Mouse (Mus musculus): ENCODE data around the gene Tmem191c. TPM values are rescaled to one million over a fixed set of nuclear protein-coding genes. Genes with fewer than 3 reads are reported as not detected.

Gene Tmem191c
- polyA plus RNA-seq, 1 experiment from 2014 or later: 18.2 TPM

DNA sequence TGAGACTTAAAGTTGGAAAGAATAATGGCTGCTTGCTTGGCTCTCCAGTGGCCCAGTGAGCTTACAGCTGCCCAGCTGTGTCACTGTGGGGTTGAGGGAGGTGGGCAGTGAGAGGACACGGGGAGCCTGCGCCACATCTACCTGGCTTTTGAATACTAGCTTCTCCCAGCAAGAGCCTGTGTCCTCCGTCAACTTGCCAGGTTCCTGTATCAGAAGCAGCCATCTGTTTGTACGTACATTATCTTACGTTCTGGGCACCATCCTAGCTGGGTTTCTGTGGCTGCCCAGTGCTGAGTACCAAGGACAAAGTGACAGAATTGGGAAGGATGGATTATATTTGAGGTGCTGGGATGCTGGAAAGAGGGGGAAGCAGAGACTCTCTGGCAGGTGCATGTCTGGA, 6.0 kb upstream of the Tmem191c start:
- Histone ChIP-seq H3K4me3 (replicated peaks) (no peak overlapping the region), H3K27me3 (replicated peaks) (no peaks in the 10 kb centered on the region), H3K27ac (no peak overlapping the region), H3K9ac (no peak overlapping the region), H3K4me1 (no peaks in the 10 kb centered on the region), H3K4me2 (no peak overlapping the region), H3K36me3 (no peaks in the 10 kb centered on the region), H3K9me3 (no peaks in the 10 kb centered on the region)
- ATAC-seq (ENCODE audit: insufficient read depth, low FRiP score, low read depth): no peak
- 86% methylated on average over 5 of the region's 5 CpGs for WGBS

DNA sequence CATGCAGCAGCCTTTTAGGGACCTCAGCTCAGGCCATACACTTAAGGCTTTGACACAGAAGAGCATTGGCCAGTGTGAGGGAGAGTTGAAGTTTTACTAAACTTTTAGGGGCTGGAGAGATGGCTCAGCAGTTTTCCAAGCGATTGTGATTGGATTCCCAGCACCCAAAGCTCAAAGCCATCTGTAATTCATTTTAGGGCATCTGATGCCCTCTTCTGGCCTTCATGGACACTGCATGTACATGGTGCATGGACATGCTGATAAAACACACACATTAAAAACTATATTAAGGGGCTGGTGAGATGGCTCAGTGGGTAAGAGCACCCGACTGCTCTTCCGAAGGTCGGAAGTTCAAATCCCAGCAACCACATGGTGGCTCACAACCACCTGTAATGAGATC, 4.8 kb upstream of the Tmem191c start:
- H3K27ac ChIP-seq: no peak overlapping the region
- no peak for ATAC-seq (ENCODE audit: insufficient read depth, low FRiP score, low read depth)
- 64% methylated on average over 4 of the region's 4 CpGs for WGBS
- no peaks in the 10 kb centered on the region for H3K36me3 ChIP-seq
- H3K27me3 ChIP-seq (replicated peaks): no peaks in the 10 kb centered on the region
- no peak overlapping the region for H3K4me2 ChIP-seq
- no peaks in the 10 kb centered on the region for H3K9me3 ChIP-seq
- no peak overlapping the region for H3K4me3 ChIP-seq (replicated peaks)
- H3K9ac ChIP-seq: no peak overlapping the region
- H3K4me1 ChIP-seq: no peaks in the 10 kb centered on the region

DNA sequence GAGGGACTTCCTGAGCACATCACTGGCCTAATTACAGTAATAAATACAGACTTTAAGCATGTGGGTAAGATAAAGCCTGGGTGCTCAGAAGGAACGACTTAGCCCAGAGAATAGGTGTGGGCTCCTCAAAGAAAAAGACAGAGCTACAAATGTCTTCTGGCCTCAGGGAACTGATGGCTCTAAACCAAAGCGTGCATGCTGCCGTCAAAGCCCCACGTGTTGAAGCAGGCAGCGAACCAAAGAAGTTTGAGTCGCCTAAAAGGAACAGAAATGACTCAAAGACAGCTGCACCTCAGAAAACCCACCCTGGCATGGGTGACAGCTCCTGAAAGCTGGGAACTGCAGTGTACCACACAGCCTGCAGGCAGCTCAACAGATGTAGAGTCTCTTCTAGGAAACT, 4.0 kb upstream of the Tmem191c start:
- no peak for ATAC-seq (ENCODE audit: insufficient read depth, low FRiP score, low read depth)
- Histone ChIP-seq H3K4me2 (no peak overlapping the region), H3K36me3 (no peaks in the 10 kb centered on the region), H3K9ac (no peak overlapping the region), H3K4me3 (replicated peaks) (no peak overlapping the region), H3K4me1 (peaks cover 5% of the 10 kb centered on the region), H3K9me3 (no peaks in the 10 kb centered on the region), H3K27ac (no peak overlapping the region), H3K27me3 (replicated peaks) (peaks cover 3% of the 10 kb centered on the region; the same call in 1 of the 2 replicates)
- 74% methylated on average over 6 of the region's 6 CpGs for WGBS

DNA sequence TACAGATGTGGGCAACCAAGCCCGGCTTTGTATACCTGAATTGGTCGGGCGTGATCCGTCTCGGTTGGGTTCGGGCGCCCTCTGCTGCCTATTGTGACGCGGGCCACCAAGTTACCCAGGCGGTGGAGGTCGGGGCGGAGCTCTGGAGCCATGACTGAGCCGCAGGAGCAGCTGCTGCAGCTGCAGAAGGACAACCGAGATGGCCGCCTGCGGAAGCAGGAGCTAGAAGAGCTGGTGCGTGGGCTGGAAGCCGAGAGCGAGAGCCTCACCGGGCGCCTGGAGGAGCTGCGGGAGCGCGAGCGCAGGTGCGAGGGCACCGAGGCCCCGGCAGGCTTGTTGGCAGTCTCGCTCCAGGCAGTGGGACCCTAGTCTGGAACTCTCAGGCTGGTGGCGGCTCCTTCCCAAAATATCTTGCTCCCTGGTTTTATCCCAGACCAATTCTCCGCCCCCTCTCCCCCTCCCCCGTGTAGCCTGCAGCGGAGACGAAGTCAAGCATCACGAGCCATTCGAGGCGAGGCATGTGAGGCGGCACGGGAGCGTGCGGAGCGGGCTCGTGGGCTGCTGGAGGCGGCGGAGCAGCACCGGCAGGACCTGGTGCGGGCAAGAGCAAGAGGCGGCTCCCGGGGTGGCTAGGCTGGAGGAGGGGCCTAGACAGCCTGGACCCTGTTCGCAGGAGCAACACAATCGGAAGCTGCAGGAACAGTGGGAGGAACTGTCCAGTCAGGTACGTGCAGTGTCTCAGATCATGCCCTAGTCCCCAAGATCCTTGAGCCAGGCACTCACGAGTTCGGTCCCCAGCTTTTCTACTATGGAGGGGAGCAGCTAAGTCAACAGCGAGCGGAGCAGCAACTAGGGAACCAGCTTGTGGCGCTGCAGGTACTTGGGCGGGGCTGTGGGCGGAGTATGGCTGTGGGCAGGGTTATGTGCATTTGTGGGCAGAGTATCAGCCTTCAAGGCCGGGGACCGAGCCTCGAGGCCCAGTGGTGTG, 581 bp downstream of the Tmem191c start:
- peak; percentile 84 for ATAC-seq (ENCODE audit: insufficient read depth, low FRiP score, low read depth)
- Histone ChIP-seq H3K4me3 (replicated peaks) (peak overlapping the region; percentile 63), H3K9ac (peak overlapping the region; percentile 33; the same call in 1 of the 2 replicates), H3K27me3 (replicated peaks) (peaks cover 18% of the 10 kb centered on the region), H3K27ac (peak overlapping the region; percentile 77), H3K4me1 (peaks cover 19% of the 10 kb centered on the region), H3K9me3 (no peaks in the 10 kb centered on the region), H3K4me2 (peak overlapping the region; percentile 96), H3K36me3 (no peaks in the 10 kb centered on the region; the same call in 1 of the 2 replicates)
- under 1% methylated on average over 61 of the region's 62 CpGs for WGBS

DNA sequence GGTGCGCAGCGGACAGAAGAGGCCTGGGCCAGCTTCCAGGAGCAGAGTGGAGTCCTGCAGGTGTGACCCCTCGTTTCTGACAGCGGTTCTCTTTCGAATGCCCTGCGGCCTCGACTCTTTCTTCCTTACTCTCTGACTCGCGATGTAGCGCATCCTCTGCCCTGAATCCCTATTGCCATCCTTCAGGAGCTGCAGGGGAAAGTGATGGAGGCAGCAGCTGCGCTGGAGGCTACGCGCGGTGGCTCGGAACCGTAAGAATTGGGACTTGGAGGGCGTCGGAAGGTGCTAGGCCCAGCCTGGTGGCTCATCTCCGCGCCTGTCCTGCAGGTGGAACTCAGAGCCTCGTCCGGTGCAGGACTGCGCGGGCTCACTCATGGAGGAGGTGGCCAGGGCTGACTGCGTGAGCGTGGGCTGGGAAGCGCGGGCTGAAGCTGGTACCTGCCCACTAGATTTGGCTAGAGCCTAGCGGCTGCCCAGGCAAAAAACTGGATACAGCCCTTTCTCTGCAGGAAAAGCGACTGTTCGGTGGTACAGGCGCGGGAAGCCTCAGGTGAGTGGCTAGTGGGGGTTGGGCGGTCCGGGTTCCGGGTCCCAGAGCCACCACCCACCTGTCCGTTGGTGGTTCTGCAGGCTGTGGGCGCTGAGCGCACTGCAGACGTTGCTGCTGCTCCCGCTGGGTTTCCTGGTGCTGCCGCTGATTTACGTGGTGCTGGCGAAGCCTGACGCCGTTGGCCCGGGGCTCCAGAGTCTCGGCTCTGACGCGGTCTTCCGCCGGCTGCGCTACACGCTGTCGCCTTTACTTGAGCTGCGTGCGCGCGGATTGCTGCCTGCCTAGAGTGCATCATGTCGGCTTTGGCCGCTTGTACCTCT, 1.7 kb downstream of the Tmem191c start:
- no peak overlapping the region for H3K9ac ChIP-seq
- ATAC-seq (ENCODE audit: insufficient read depth, low FRiP score, low read depth): no peak

DNA sequence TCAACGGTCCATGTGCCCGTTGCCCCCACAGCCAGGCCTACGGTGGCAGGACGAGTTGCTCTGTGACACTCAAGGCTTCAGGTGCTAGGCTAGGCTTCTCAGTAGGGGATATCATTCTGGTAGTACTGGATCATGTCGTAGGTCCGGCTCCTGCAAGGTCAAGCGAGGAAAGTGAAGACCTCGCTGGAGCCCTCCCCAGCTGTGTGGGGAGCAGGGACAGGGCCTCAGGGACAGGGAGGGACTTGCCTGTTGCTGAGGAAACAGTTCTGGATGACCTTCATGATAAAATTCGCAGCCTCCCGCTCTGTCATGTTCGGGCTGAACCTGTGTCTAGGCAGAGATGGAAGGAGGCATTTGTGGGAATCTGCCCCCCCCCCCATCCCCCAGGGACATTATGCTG, 4.6 kb downstream of the Tmem191c start:
- H3K4me2 ChIP-seq: no peak overlapping the region
- H3K4me1 ChIP-seq: peaks cover 19% of the 10 kb centered on the region
- ATAC-seq (ENCODE audit: insufficient read depth, low FRiP score, low read depth): no peak
- H3K27ac ChIP-seq: no peak overlapping the region
- no peak overlapping the region for H3K4me3 ChIP-seq (replicated peaks)
- no peaks in the 10 kb centered on the region for H3K9me3 ChIP-seq
- no peak overlapping the region for H3K9ac ChIP-seq
- peaks cover 30% of the 10 kb centered on the region for H3K36me3 ChIP-seq
- peaks cover 18% of the 10 kb centered on the region for H3K27me3 ChIP-seq (replicated peaks)
- WGBS: 90% methylated on average over 11 of the region's 11 CpGs

More for the DNA sequence above, 1.7 kb downstream of the Tmem191c start:
- H3K4me3 ChIP-seq (replicated peaks): peak overlapping the region; percentile 63
- 7% methylated on average over 61 of the region's 61 CpGs for WGBS
- peaks cover 19% of the 10 kb centered on the region for H3K4me1 ChIP-seq
- H3K4me2 ChIP-seq: peak overlapping the region; percentile 96
- H3K36me3 ChIP-seq: peaks cover 7% of the 10 kb centered on the region; the same call in 1 of the 2 replicates
- H3K27me3 ChIP-seq (replicated peaks): peaks cover 18% of the 10 kb centered on the region
- no peaks in the 10 kb centered on the region for H3K9me3 ChIP-seq
- no peak overlapping the region for H3K27ac ChIP-seq

DNA sequence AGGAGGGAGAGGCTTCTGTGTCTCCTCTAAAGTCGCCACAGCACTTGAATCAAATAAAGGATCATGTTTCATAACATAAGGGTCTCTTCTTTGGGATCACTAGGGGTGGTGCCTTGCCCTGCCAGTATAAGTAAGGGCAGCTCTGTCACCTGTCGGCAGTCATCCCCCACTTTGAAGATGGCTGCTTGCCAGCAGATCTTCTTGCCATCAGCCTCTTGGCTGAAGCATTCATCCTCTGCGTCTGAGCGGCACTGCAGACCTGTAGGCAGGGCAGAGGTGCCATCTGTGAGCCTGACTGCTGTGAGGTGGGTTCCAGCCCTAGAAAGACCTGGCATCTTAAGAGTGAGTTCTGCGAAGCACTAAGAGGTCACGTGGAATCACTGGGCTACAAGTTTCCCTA, 7.3 kb downstream of the Tmem191c start:
- H3K9ac ChIP-seq: no peak overlapping the region
- 70% methylated on average over 6 of the region's 6 CpGs for WGBS
- no peak overlapping the region for H3K4me2 ChIP-seq
- no peak overlapping the region for H3K4me3 ChIP-seq (replicated peaks)
- no peaks in the 10 kb centered on the region for H3K9me3 ChIP-seq
- peaks cover 41% of the 10 kb centered on the region for H3K36me3 ChIP-seq
- H3K27me3 ChIP-seq (replicated peaks): peaks cover 2% of the 10 kb centered on the region; the same call in 1 of the 2 replicates
- peaks cover 1% of the 10 kb centered on the region for H3K4me1 ChIP-seq
- H3K27ac ChIP-seq: no peak overlapping the region
- ATAC-seq (ENCODE audit: insufficient read depth, low FRiP score, low read depth): no peak

DNA sequence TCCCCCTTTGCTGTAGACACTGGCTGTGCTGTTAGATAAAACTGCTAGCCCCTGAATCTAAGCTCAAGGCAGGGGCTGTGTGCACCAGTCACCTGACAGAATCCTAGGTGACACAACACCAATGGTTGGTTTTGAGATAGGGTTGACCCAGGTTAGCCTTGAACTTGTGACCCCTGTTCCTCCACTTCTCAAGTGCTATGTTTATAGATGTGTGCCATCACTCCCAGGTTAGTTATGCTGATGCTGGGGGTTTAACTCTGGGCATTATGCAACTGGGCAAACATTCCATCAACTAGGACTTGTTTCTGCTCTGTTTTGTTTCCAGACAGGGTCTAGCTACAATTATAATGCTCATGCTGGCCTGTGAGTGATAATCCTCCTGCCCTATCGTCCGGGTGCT, 11.2 kb downstream of the Tmem191c start:
- Histone ChIP-seq H3K27ac (no peak overlapping the region), H3K27me3 (replicated peaks) (no peaks in the 10 kb centered on the region), H3K9ac (no peak overlapping the region), H3K4me1 (no peaks in the 10 kb centered on the region), H3K36me3 (peaks cover 49% of the 10 kb centered on the region), H3K9me3 (no peaks in the 10 kb centered on the region), H3K4me3 (replicated peaks) (no peak overlapping the region), H3K4me2 (no peak overlapping the region)
- 84% methylated on average over 2 of the region's 2 CpGs for WGBS
- no peak for ATAC-seq (ENCODE audit: insufficient read depth, low FRiP score, low read depth)

DNA sequence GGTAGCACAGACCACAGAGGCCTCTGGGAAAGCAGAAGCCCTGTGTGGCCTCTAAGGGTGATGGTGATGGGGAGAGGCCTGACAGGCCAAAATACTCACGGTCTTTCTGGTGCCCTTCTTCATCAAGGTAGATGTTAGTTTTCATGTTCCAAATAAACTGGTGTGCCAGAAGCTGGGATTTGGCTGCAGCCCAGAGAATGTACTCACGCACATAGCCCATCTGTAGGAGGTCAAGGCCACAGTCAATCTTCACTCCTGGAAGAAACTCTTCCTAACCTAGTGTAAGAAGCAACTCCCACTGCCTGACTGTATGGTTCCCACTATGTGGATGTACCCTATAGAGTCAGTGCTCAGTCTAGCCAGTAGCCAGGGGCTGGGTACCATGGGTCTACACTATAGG, 15.1 kb downstream of the Tmem191c start:
- Histone ChIP-seq H3K9me3 (no peaks in the 10 kb centered on the region), H3K36me3 (peaks cover 34% of the 10 kb centered on the region; the same call in 1 of the 2 replicates), H3K4me2 (no peak overlapping the region), H3K4me1 (no peaks in the 10 kb centered on the region), H3K9ac (no peak overlapping the region), H3K27ac (no peak overlapping the region), H3K4me3 (replicated peaks) (no peak overlapping the region), H3K27me3 (replicated peaks) (no peaks in the 10 kb centered on the region)
- 80% methylated on average over 2 of the region's 2 CpGs for WGBS
- no peak for ATAC-seq (ENCODE audit: insufficient read depth, low FRiP score, low read depth)

DNA sequence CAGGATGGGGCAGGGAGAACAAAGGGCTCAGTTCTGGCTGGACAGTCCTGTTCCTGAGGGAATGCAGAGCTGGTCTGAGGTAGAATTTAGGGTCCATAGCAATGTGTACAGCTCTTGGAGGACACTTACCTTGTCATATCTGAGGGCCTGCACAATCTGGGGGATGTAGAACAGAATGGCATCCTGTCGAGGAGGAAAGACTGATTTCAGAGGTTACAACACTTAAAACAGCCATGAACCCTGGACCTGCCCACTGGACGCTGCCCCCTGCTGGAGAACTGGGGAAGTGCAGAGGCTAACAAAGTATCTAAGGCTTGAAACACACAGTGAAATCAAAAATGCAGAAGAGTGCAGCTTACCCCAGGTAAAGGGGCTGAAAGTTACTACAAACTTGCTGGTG, 16.9 kb downstream of the Tmem191c start:
- H3K4me1 ChIP-seq: no peaks in the 10 kb centered on the region
- no peak overlapping the region for H3K4me3 ChIP-seq (replicated peaks)
- no peak overlapping the region for H3K27ac ChIP-seq
- no peak overlapping the region for H3K9ac ChIP-seq
- no peak for ATAC-seq (ENCODE audit: insufficient read depth, low FRiP score, low read depth)
- H3K9me3 ChIP-seq: no peaks in the 10 kb centered on the region
- H3K4me2 ChIP-seq: no peak overlapping the region
- no peaks in the 10 kb centered on the region for H3K27me3 ChIP-seq (replicated peaks)
- H3K36me3 ChIP-seq: peaks cover 40% of the 10 kb centered on the region
- 6% methylated on average over 2 of the region's 2 CpGs for WGBS

DNA sequence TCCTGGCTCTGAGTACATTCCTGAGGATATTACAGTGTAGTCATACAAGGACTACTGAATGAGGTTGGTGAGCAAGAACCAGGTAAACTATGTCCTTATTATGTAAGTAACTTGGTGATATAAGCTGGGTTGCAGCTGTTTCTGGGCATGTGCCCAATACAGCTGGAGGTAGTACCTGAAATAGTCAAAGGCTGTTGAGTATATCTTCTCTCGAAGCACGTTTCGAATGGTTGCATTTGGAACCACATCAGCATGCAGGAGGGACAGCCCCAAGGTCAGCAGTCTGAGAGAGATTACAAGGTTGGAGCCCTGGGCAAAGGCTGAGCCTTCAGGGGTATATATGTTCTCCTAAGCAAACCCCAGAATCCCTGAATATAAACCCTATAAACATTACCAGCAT, 24.9 kb downstream of the Tmem191c start:
- ATAC-seq (ENCODE audit: insufficient read depth, low FRiP score, low read depth): no peak

More for the DNA sequence above, 24.9 kb downstream of the Tmem191c start:
- 92% methylated on average over 3 of the region's 3 CpGs for WGBS
- H3K27me3 ChIP-seq (replicated peaks): no peaks in the 10 kb centered on the region
- no peak overlapping the region for H3K9ac ChIP-seq
- no peak overlapping the region for H3K27ac ChIP-seq
- H3K4me3 ChIP-seq (replicated peaks): no peak overlapping the region
- H3K4me2 ChIP-seq: no peak overlapping the region
- H3K36me3 ChIP-seq: peaks cover 30% of the 10 kb centered on the region
- H3K9me3 ChIP-seq: no peaks in the 10 kb centered on the region
- no peaks in the 10 kb centered on the region for H3K4me1 ChIP-seq
